Mouse (Mus musculus) ES-E14 (cell line): ENCODE results near the gene Elk4.

Experiments used
- CHD2 ChIP-seq: IDR thresholded peaks from 2 replicates; pipeline ENCODE4 v1.6.1; 2014; ENCODE audit warnings: mild to moderate bottlenecking, low read depth, low read length, inconsistent platforms
- HCFC1 ChIP-seq: IDR thresholded peaks from 2 replicates; pipeline ENCODE4 v1.6.1; 2012; ENCODE audit warnings: low read length, inconsistent platforms, borderline replicate concordance; ENCODE audit not compliant: insufficient read depth
- MAFK ChIP-seq: IDR thresholded peaks from 2 replicates; pipeline ENCODE4 v1.6.1; 2014; ENCODE audit warnings: mild to moderate bottlenecking, low read depth, low read length, inconsistent platforms; ENCODE audit not compliant: insufficient read depth
- ZC3H11A ChIP-seq: IDR thresholded peaks from 2 replicates; pipeline ENCODE4 v1.6.1; 2012; ENCODE audit warnings: low read depth, mild to moderate bottlenecking, inconsistent platforms, low read length, borderline replicate concordance
- ZNF384 ChIP-seq: IDR thresholded peaks from 2 replicates; pipeline ENCODE4 v1.6.1; 2012; ENCODE audit warnings: low read depth, low read length, inconsistent platforms

GRCm38 (mm10) chr1:132003111-132003510 is 4.3 kb upstream of the Elk4 start:
- no peak for TF ChIP-seq HCFC1
- no peak for TF ChIP-seq ZNF384
- TF ChIP-seq CHD2 = no peak
- no peak for TF ChIP-seq ZC3H11A
- TF ChIP-seq MAFK = no peak
